Mouse (Mus musculus) heart, adult 11 months (tissue): Measurements from ENCODE around the gene Snrnp48.

Source experiments
- DNase-seq: peaks from one replicate; pipeline ENCODE4 v3.0.0; 2022

Snrnp48 gene

GRCm38 (mm10) chr13:38269055-38269692 is 64.4 kb downstream of the Snrnp48 start:
- DNase-seq, result no peak

GRCm38 (mm10) chr13:38272624-38273023 is 67.9 kb downstream of the Snrnp48 start:
- no peak for DNase-seq
